Mouse (Mus musculus) neutrophil, adult 5-6 weeks (primary cell): ENCODE data around the gene Pik3cd. TPM values are rescaled to one million over a fixed set of nuclear protein-coding genes. Genes with fewer than 3 reads are reported as not detected.
"Not testable (repeated sequence)": the region's sequence is repeated elsewhere in the genome, so short reads cannot be mapped to it uniquely, and the experiment has no call there.

Experiments used
- ATAC-seq: fragments of 151-379, 151-347 bp; 2 replicates; pipeline ENCODE4 v1.8.0; 2017; ENCODE audit warnings: mild to moderate bottlenecking, moderate TSS enrichment; ENCODE audit not compliant: insufficient number of reproducible peaks, poor library complexity, low FRiP score, severe bottlenecking; ENCODE audit errors: extremely low read depth
- total RNA-seq: library from RNA; stranded (forward); fragments of 200-1000 nt; gene quantifications from 2 replicates; pipeline ENCODE4 v1.2.3, GENCODE M21; 2017

Pik3cd gene
- total RNA-seq, result 255 and 290 TPM in 2 replicates

DNA sequence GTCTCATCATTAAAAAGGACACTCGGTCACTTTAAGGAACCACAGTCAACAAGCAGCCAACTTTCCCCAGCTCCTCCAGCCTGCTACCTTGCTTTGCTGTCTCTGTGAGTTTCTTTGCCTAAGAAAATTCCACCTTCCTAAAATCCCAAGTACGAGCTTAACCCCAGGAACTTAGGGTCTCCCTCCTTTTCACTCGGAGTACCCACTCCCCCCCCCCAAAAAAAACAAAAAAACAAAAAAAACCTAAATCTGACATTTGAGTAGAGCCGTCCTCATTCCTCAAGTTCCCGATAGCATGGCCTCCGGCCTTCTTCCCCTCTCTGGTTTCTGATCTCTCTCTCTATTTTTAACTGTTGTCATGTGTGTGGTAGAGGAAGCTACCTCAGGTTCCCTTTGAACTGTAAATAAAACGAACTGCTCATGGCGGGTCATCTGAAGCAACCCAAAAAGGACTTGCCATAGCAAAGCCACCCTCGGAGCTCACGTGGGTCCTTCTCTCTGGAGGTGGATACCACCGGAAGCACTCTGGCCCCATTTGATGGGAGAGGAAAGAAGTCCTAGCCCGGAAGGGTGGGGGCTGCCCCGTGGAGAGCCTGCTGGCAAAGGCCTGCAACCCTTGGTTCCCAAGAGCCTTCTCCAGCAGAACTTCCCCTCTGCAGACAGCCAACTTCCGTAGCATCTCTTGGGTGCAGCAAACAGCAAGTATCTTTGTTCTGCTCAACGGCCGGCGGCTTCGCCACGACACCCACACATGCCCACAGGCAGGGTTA, at the start of gene Pik3cd:
Pik3cd (minus strand) TSS at position 362 of the 770 bp plus-strand sequence.
- peak; percentile 53 for ATAC-seq

DNA sequence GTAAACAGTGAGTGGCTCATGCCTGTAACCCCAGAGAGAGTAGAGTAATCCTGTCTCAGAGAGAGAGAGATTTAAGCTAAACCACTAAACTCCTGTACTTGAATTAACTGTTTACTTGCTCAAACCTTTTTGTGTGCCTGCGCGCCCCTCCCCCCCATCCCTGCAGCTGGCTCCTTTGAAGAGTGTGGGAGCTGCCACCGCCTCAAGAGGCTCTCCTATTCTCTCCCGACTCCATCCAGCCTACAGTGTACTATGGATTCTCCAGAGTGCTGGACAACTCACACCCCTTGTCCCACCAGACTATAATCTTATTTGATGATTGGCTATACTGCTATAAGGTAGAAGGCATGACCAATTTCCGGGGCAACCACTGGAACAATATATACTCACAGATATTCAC, 48.3 kb upstream of the Pik3cd start:
- no peak for ATAC-seq

DNA sequence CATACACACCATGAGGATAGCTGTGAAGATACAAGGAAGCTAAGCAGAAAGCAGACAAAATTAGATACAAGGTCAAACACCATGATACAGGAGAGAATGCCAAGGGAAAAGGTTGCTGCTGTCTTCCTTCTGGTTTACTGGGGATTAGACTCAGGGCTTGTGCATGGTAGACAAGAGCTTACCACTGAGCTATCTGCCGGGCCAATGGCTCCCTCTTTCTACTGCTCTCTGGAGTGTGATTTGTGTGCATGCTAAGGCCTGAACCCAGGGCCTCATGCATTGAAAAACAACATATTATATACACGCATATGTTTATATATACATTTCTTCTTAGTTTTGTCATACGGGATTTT, 47.3 kb upstream of the Pik3cd start:
- ATAC-seq, result not testable (repeated sequence)

DNA sequence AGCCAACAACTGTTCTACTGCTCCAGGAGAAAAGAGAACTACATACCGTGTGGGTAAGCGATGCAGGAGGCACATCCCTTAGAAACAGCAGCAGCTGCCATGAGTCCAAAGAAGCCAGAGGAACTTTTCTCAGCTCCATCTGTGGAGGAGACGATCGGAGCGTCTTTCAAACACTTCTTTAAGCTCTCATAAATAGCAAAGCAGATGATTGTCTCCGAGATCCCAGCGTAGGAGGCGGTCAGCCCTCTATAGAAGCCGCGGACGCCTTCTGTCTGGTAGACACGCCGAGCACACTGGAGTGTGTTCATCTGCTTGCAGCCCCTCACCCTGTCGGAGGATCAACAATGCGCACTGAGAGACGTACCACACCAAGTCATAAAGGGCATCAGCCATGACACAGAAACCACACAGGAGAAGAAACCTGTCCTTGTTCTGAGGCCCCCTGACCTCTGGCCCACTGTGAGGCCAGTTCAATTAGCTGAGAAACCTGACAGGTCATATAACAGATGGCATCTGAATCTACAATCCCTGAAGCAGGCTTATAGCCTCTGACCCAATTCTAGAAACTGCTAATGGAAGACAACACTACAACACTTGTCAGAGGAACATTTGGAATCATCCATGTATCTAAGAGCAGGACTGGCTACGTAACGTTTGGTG, 46.8 kb upstream of the Pik3cd start:
- no peak for ATAC-seq

DNA sequence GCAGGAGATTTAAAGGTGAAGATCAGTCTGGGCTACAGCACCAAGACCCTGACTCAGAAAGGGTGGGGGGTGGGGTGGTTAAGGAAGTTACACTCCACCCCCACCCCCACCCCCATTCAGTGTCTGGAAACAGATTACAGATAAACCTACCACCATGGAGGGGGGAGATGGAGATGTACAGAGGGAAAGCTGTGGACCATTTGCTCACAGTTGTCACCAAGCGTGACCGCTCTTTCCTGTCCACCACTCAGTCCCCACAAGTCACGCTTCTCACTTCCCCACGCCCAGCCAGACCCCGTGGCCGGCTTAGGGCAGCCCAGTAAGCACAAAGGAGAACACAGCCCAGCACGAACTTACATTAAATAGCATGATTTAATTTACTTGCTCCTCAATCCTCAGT, 41.7 kb upstream of the Pik3cd start:
- ATAC-seq, result no peak

GRCm38 (mm10) chr4:149742011-149742530, 39.7 kb upstream of the Pik3cd start:
- ATAC-seq, result no peak

DNA sequence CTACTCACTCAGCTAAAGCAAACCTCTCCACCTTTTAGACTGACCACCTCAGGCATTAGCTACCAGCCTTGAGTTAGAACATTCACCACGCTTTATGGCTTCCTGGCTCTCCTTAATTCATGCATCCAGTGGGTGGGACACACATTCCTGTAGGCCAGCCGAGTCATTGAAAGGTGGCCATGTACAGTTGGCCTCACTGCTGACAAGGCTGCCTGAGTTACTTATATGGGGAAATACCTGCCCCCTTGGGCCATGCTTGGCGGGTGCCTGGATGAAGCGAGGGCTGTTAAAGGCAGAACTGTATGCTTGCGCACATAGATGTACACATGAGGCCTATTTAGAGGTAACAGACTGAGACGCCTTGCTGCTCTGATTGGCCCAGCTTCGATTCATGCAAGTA, 37.9 kb upstream of the Pik3cd start:
- ATAC-seq, result no peak

- no peak for ATAC-seq
These were observed 37.1 kb upstream of the Pik3cd start for GRCm38 (mm10) chr4:149739478-149739877.

GRCm38 (mm10) chr4:149737383-149738324, 35.3 kb upstream of the Pik3cd start, which contains the start of gene Tmem201:
Gene Tmem201, minus strand, starts transcription at chr4:149738044.
- peak; percentile 91 for ATAC-seq

- ATAC-seq, result no peak
These were observed 34.2 kb upstream of the Pik3cd start for GRCm38 (mm10) chr4:149736581-149736980.

GRCm38 (mm10) chr4:149735624-149736250, 33.4 kb upstream of the Pik3cd start:
- ATAC-seq, result no peak

DNA sequence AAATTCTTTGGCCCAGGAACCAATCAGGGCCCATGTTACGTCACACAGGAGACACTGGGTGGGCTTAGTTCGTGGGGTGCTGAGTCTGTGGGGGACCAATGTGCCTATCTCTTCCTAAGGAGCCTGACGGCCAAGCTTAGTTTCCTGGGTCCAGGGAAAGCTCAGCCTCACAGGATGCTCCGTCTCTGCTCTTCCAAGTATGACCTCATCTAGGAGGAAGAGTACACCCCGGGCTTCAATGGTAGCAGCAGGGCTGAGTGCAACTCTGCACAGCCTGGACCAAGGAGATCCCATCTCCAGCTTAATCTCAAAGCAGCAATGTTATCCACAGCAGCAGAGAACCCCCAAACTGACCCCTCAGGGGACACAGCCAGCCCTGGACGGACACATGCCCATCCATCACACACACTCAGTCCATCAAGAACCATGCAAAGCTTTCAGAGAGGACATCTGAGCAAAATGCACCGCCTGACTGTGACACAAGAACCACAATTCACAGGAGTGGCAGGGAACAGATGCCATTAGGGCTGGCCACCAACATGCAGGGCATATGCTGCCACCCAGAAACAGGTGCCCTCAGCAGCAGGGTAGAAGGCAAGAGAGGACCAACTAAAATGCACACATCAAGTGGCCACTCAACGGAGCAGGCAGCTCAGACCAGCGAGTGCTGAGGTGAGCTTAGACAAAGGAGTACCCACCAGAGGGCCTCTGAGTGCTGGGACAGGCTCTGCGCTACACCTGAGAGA, 32.5 kb upstream of the Pik3cd start:
- no peak for ATAC-seq

DNA sequence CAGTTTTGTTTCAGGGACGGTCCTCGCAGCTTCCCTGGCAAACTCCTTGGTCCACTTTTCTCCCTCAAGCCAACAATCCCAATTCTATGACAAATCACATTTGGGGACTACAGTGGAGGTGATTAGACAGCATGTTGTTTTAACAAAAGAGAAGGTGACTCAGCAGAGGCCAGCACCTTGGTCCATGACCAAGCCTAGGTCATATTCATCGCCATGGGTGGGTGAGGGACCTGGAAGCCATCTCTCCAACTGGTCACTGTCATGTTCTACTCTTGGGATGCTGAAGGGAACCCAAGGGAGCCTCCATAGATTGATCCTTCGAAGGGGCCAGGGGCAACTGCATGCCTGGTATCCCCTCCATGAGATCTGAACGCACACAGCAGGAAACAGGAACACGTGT, 31.9 kb upstream of the Pik3cd start:
- ATAC-seq, result no peak

DNA sequence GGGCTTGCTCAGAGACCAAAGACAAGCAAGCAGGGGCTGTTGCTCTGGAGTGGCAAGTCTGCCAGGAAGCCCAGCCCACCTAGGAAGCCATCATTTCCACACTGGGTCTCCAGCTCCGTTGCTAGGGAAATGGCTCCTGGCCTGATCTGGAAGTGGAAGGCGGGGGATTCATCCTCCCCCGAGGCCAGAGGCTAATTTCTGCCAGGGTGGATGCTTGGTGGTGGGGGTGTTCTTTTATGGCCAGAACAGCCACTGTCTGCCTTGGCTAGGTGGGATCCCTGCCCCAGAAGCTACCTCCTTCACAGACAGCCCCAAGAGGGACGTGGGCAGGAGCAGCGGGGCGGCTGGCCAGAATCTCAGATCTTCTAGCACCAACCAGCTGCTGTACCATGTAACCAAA, 31.4 kb upstream of the Pik3cd start:
- ATAC-seq, result no peak

- no peak for ATAC-seq
These were observed 30.4 kb upstream of the Pik3cd start for GRCm38 (mm10) chr4:149732800-149733199.

GRCm38 (mm10) chr4:149732313-149732712, 29.9 kb upstream of the Pik3cd start:
- no peak for ATAC-seq

GRCm38 (mm10) chr4:149730827-149731226, 28.5 kb upstream of the Pik3cd start:
- ATAC-seq, result no peak

DNA sequence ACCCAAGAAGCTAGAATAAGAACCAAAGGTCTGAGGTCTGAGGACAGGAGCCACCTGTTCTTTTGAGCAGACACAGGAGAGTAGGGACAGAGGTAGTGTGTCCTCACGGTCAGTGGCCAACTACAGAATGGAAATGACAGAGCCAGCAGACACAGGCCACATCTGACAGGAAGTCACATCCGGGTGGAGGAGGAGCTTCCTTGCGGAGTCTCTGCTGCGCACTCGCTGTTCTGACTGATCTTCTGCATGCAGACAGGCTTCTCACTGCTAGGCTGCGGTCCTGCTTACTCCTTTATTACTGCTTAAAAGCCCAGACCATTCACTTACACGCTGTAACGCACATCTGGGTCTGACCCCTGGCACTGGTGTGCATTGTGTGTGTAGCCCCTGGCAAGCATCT, 26.4 kb upstream of the Pik3cd start:
- no peak for ATAC-seq
